Mouse (Mus musculus) retina, postnatal 7 days (tissue): ENCODE measurements around the gene Hdac4.

ENCODE experiments used
- DNase-seq: peaks from one replicate; pipeline ENCODE4 v3.0.0-alpha.2; 2012; ENCODE audit warnings: low read depth, low spot score

Hdac4 gene

DNA sequence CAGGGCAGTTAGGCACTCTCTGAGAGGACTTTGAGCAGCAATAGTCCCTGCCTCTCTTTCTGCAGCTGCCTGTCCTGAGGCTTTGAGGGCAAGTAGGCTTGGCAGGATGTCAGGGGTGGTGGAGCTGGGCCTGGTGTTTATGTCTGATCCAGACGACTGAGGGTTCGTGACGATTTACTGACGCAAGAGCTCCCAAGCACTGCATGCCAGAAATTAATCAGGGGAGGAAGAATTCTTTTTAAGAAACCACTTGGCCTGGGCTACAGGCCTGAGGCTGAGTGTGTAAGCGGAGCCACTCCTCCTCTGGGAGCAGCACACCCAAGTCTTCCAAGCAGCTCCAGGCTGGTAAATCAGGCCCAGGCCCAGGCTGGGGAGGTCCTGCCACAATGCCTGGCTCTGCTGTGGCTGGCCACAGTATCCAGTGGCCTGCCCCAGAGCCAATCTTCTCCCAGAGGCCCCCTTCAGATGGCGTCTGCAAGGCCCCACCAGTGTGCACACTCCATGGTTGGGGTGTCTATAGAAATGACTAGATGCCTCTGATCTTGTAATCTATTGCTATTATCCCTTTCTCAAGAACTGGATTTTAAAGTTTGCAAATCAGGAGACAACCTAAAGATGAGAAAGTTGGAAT, 64.9 kb downstream of the Hdac4 start:
- no peak for DNase-seq

GRCm38 (mm10) chr1:92129751-92130150, 65.7 kb downstream of the Hdac4 start:
- no peak for DNase-seq

DNA sequence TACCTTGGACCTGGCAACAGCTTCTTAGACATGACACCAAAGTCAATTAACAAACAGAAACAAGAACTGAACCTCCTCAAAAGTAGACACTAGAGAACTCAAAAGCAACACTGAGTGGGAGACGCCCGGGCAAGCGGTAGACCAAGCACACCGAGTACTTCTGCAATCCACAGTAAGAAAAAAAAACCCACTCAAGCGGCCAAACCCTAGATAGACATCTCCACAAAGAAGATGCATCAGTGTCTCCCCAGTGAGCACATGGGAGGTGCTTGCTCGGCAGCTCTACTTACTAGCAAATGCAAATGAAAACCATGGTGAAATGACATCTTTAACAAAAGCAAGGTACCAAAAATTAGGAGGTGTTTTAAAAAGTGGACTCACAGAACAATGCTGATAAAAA, 67.7 kb downstream of the Hdac4 start:
- no peak for DNase-seq

- DNase-seq, result no peak
Observed at GRCm38 (mm10) chr1:92127366-92127765, 68.1 kb downstream of the Hdac4 start.

GRCm38 (mm10) chr1:92124497-92125201, 70.8 kb downstream of the Hdac4 start:
- DNase-seq, result no peak

DNA sequence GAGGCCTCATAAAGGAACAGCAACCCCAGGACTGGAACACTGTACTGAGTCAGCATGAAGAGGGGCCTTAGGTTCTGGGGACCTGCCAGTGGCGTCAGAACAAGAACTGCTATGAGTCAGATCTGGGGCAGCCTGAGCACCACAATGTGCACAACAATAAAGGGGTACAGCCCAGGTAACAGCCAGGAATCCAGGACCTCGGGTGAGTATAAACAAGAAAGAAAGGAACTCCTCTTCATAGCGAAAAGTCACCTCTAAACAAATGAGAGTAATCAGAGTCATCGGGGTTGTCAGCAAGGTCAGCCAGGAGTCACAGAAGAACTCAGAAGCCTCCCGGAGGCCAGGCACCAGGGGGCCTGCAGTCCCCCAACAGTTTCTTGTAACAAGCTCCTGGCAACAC, 76.2 kb downstream of the Hdac4 start:
- DNase-seq, result no peak

DNA sequence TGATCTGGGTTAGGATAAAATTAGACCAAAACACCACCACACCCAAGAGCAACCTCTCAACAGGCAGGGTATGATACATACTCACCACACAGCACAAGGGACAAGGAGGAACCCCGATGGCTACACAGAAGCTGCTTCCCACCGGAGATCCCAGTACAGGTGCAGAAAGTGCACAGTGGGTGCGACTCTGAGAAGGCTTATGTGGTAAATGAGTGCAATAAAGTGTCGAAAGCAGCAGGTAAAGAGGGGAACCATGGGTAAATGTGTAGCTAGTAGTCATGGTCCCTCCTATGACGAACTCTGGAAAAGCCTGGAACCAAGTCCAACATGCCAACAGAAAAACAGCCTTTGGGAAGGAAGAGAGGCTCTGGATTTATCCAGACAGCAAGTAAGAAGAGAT, 77.9 kb downstream of the Hdac4 start:
- no peak for DNase-seq

DNA sequence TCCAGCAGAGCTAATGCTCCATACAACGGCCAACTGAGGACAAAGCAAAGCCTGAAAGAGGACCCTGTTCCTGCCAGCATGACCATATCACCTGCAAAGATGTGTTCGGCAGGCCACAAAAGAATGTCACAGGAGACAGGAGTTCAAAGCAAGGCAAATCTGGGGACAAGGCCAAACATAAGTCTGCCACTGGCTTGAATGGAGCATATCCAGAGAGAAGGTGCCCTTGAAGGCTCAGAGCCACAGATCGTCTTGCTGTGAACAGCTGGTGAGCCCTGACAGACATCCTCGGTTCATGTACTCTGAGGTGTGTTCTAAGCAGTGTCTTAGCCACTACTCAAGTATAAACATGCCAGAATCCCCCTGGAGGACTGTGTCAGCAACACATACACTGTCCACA, 79.3 kb downstream of the Hdac4 start:
- no peak for DNase-seq

- DNase-seq, result no peak
Observed at GRCm38 (mm10) chr1:92114091-92114490, 81.4 kb downstream of the Hdac4 start.

GRCm38 (mm10) chr1:92113243-92114009, 82.1 kb downstream of the Hdac4 start:
- DNase-seq, result no peak

DNA sequence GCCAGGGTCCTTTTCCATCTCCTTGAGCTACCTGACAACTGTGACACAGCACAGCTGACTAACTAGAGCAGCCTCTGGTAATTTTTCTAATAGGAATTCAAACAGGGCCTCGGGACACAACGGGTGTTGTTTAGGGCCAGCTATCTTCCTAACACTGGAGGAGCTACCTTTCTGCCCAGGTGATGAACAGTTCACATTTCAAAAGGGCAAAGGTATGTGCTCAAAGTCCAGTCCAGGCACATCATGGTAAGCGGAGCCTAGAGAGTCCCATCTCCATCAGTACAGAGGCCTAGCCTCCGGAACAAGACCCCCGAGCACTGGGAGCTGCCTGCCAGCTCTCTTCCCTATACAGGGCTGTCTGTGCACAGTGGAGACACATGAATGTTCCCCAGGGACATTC, 82.9 kb downstream of the Hdac4 start:
- DNase-seq, result no peak

- DNase-seq, result no peak
Observed at GRCm38 (mm10) chr1:92111551-92111950, 83.9 kb downstream of the Hdac4 start.

DNA sequence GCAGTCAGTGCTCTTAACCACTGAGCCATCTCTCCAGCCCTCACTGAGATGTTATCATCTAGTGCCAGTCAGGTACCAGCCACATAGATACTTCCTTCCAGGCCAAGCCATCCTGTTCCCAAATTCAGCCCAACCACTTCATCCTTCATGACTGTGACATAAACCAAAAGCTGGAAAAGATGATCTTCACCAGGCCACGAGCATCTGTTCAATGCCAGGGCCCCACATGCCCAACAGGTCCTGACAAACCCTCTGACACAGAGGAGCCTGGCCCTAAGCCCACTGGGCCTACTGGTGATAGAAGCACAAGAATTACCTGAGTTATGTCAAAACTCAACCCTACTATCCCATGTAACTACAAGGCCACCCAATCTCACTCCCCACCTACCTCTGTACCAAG, 84.5 kb downstream of the Hdac4 start:
- no peak for DNase-seq

DNA sequence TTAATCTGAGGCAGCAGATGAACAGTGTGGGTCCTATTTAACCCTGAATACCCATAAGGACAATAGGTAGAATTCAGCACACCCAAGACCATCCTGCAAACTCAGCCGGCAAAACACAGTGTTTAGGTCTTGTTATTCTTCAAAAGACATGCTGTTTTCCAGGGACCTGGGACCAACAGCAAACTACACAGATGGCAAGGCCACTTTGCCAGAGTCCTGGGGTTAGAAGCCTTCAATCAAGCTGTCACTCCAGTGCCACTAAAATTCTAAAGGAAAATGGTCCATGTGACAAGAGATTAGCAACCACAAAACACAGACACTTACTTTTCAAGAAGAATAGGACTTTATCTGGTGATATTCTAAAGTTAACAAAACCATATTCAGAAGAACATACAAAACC, 86.3 kb downstream of the Hdac4 start:
- DNase-seq, result no peak

DNA sequence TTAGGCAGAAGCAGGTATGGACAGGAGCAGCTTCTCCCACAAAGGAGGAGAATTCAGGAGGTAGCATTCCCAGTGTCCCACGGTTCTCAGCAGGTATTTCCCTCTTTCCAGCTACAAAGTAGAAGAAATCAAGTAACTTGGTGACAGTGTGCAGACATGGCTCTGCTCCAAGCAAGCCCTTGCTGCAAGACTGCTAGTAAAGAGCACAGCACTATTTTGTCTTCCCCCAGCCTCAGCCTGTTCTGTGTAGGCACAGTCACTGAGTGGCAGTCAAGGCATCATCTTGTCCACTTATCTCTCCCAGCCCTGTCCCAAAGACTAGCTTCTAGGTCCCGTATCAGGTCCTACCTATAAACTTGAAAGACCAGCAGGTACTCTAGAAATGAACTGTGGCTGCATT, 86.9 kb downstream of the Hdac4 start:
- no peak for DNase-seq

DNA sequence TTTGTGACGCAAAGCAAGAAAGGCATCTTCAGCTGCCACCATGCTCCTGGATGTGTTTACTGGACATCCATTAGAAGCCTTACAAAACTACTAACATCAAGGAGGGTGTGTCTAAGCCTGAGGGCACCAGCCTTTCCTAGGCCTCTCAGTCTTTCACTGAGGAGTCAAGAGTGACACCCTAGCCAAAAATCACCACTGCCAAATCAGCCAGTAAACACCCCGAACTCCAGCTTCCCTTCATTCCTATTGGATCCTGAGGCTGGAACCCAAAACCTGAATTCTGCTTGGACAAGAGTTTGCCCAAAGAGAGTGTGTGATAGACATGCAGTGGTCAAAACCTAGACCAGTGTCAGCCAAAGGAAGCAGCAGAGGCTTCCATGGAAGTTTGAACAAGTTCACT, 87.5 kb downstream of the Hdac4 start:
- DNase-seq, result no peak

GRCm38 (mm10) chr1:92107521-92107920, 88.0 kb downstream of the Hdac4 start:
- DNase-seq, result no peak

- no peak for DNase-seq
Observed at GRCm38 (mm10) chr1:92106486-92107160, 88.9 kb downstream of the Hdac4 start.

GRCm38 (mm10) chr1:92104718-92105117, 90.8 kb downstream of the Hdac4 start:
- no peak for DNase-seq

DNA sequence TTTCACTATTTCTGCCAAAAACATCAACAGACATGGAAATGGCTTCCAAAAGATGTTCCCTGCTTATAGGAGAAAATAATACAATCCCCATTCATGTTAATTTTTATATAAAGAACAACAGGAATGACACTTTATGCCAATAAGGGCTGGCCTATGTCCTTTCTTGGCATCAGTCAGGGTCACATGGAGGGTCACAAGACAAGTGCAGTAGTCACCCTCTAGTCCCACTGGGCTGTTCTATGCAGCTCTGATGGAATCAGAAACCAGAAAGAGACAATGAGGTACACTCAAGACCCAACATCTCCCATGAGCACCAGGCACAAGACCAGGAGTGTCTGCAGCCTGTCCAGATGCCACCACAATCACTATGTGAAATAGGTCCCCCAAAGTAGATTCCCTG, 91.5 kb downstream of the Hdac4 start:
- DNase-seq, result no peak

DNA sequence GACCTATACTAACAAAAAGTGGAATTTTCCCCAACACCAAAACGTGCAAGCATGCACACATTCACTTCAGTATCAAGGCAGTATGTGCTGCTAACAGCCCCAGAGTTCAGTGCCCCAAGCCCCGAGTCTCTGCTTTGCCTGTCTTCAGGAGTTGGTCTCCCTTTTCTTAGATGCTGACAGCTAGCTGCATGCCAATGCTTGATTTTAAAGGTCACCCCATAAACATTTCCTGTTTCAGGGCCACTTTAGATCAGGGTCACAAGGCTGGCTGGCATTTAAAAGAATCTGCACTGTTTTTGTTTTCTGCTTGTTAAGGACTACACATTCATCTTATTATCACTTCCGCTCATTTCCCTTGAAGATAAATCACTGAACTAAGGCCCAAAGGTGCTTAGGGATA, 92.1 kb downstream of the Hdac4 start:
- no peak for DNase-seq

- DNase-seq, result no peak
Observed at GRCm38 (mm10) chr1:92102825-92103224, 92.7 kb downstream of the Hdac4 start.
